Mouse (Mus musculus) C2C12 (cell line): ENCODE measurements around the gene Zfp609.

Source experiments
- CTCF ChIP-seq: IDR thresholded peaks from one replicate; pipeline ENCODE4 v1.5.1; 2011; ENCODE audit not compliant: control insufficient read depth, insufficient read depth, insufficient read length
- MYOG ChIP-seq: IDR thresholded peaks from one replicate; pipeline ENCODE4 v1.6.1; 2011; ENCODE audit not compliant: control insufficient read depth, insufficient read length; ENCODE audit errors: extremely low read depth

DNA sequence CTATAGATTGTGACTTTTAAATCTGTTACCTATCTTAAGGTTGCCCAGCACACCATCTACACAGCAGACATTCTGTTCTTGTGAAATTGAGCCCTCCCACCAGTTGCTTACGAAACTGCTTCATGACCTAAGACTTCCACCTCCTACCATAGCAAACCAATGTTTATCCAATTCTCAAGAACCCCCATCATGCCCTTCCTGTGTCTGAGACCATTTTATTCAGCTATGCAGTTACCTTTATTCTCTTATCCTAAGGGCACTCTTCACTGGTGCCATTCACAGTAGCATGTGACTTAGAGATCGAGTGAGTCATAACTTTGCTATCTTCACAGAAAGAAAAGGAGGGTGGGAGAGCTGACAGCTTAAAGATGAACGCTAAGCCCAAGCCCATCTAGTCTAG, 1.1 kb upstream of the Zfp609 start:
- TF ChIP-seq CTCF (no peak), MYOG (no peak)
